Mouse (Mus musculus) heart, embryonic 10.5 days (tissue): ENCODE results near the gene Stat5b. TPM values are rescaled to one million over a fixed set of nuclear protein-coding genes. Genes with fewer than 3 reads are reported as not detected.

Experiments
- polyA plus RNA-seq: library from polyadenylated mRNA; unstranded; fragments of >200 nt; fragmentation: Nextera tagmentation; extraction: Ambion mirVana; gene quantifications from 2 replicates; pipeline ENCODE4 v1.2.1, GENCODE M21; 2016

Gene Stat5b
- polyA plus RNA-seq, 1 experiment from 2014 or later = 25.7 TPM

Other genes with a start within 250 kb of the Stat5b start
- 67.4 and 67.9 TPM in 2 replicates for gene Nkiras2, start 231.5 kb downstream of the Stat5b start, polyA plus RNA-seq
- gene Dnajc7, start 230.6 kb downstream of the Stat5b start, polyA plus RNA-seq = 194 and 211 TPM in 2 replicates
- gene Zfp385c, start 158.3 kb downstream of the Stat5b start, polyA plus RNA-seq = 0.23 and 0.27 TPM in 2 replicates
- 1.1 and 2.4 TPM in 2 replicates for gene Dhx58, start 146.5 kb downstream of the Stat5b start, polyA plus RNA-seq
- gene Kat2a, start 138.3 kb downstream of the Stat5b start, polyA plus RNA-seq = 52.0 and 59.8 TPM in 2 replicates
- gene Hspb9, start 136.9 kb downstream of the Stat5b start, polyA plus RNA-seq = 0.19 and 0.34 TPM in 2 replicates
- gene Rab5c, start 112.5 kb downstream of the Stat5b start, polyA plus RNA-seq = 13.7 and 13.9 TPM in 2 replicates
- gene Kcnh4, start 90.8 kb downstream of the Stat5b start, polyA plus RNA-seq = not detected in 2 replicates
- not detected in 2 replicates for gene Hcrt, start 87.8 kb downstream of the Stat5b start, polyA plus RNA-seq
- gene Ghdc, start 79.8 kb downstream of the Stat5b start, polyA plus RNA-seq = 4.8 and 6.3 TPM in 2 replicates
- gene Stat5a, start 8.6 kb upstream of the Stat5b start, polyA plus RNA-seq = 6.2 and 6.6 TPM in 2 replicates
- gene Stat3, start 88.8 kb upstream of the Stat5b start, polyA plus RNA-seq = 33.7 and 41.5 TPM in 2 replicates
- 139 and 252 TPM in 2 replicates for gene Cavin1, start 120.2 kb upstream of the Stat5b start, polyA plus RNA-seq
- gene Atp6v0a1, start 158.7 kb upstream of the Stat5b start, polyA plus RNA-seq = 54.4 and 66.3 TPM in 2 replicates
- 13.9 and 15.8 TPM in 2 replicates for gene Naglu, start 219.3 kb upstream of the Stat5b start, polyA plus RNA-seq
- gene Hsd17b1, start 227.7 kb upstream of the Stat5b start, polyA plus RNA-seq = 0.21 TPM in 1 of 2 replicates, not detected in the other
- 36.5 and 37.0 TPM in 2 replicates for gene Coasy, start 231.8 kb upstream of the Stat5b start, polyA plus RNA-seq
- 42.6 and 52.0 TPM in 2 replicates for gene Mlx, start 236.6 kb upstream of the Stat5b start, polyA plus RNA-seq
- 29.6 and 40.8 TPM in 2 replicates for gene Psmc3ip, start 244.7 kb upstream of the Stat5b start, polyA plus RNA-seq